Mouse (Mus musculus) liver, embryonic 14 days (tissue): Measurements from ENCODE around the gene Nlrp4c. TPM values are rescaled to one million over a fixed set of nuclear protein-coding genes. Genes with fewer than 3 reads are reported as not detected.

Source experiments
- polyA plus RNA-seq: library from polyadenylated mRNA; depleted of rRNA; stranded (reverse); fragments of >200 nt; gene quantifications from 2 replicates; pipeline ENCODE4 v1.2.3, GENCODE M21; 2012; rRNA removed

The Nlrp4c gene
- not detected in 2 replicates for polyA plus RNA-seq

DNA sequence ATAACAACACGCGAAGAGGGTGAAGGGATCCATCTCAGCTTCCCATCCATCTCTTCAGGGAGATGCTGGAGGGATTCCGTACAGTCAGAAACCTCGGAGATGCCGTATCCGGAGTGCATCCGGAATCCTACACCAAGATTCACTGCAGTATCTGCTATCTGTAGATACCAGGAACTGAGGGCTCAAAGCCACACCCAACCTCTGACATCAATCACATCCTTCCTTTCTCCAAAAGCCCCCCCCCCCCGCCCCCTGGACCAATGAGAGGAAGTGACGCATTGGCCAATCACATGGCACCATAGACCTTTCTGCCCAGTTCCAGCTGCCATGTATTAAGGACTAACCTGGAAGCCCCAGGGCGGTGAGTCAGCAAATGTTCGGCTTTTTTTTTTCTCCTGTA, at the start of gene Nlrp4c:
TSS of gene Nlrp4c (plus strand) at position 301 of the 400 bp plus-strand sequence.

DNA sequence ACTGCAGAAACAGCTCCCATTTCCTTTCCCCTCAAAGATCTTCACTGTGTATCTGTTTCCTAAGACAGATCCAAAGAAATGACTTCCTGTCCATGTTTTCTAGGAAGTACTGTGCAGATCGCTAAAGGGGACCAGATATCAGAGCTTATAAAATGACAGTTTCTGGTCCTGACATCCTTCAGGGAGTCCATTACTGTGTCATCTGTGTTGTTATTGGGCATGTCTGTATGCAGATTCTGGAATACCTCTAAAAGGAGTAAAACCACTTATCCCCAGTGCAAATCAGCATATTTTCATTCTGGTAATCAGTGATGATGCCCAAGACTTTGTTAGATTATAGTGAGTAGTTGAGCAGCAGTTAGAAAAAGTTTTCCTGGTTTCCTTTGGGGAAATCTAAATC, 34.1 kb upstream of the Nlrp4c start, which contains the start of gene Vmn1r65:
TSS of gene Vmn1r65 (minus strand) at position 101 of the 400 bp plus-strand sequence.

Other genes with a start within 250 kb of the Nlrp4c start
- gene Vmn1r63, start 239.7 kb upstream of the Nlrp4c start, polyA plus RNA-seq = not detected in 2 replicates
- not detected in 2 replicates for gene Vmn1r64, start 160.6 kb upstream of the Nlrp4c start, polyA plus RNA-seq
- gene Vmn1r65, start 34.2 kb upstream of the Nlrp4c start, polyA plus RNA-seq = not detected in 2 replicates
- 11.7 and 12.9 TPM in 2 replicates for gene Zfp787, start 110.8 kb downstream of the Nlrp4c start, polyA plus RNA-seq
- gene Zfp444, start 127.1 kb downstream of the Nlrp4c start, polyA plus RNA-seq = 9.4 and 10.4 TPM in 2 replicates
- not detected in 2 replicates for gene Galp, start 151.9 kb downstream of the Nlrp4c start, polyA plus RNA-seq
- not detected in 2 replicates for gene Zscan5b, start 177.1 kb downstream of the Nlrp4c start, polyA plus RNA-seq
- not detected in 2 replicates for gene Epp13, start 207.5 kb downstream of the Nlrp4c start, polyA plus RNA-seq
- gene Zfp667, start 241.4 kb downstream of the Nlrp4c start, polyA plus RNA-seq = 2.5 and 2.8 TPM in 2 replicates